Mouse (Mus musculus): ENCODE data around the gene Cygb. TPM values are rescaled to one million over a fixed set of nuclear protein-coding genes. Genes with fewer than 3 reads are reported as not detected.

The Cygb gene
- total RNA-seq (2021), result 10 to 100 TPM in 1 of 2 experiments, 1 to 10 TPM in 1; 9.6 to 14.7 TPM
- long read RNA-seq, experiment 1, transcript Cygb-201 (4 exons, 2,331 nt), result major isoform, 16 of 18 reads
- long read RNA-seq, experiment 1, partial matches to known transcripts, result 0 of 18 reads
- long read RNA-seq, experiment 1, other reads (novel, unspliced or antisense), result 2 of 18 reads
- long read RNA-seq, experiment 2, transcript Cygb-201 (4 exons, 2,331 nt), result major isoform, 13 of 17 reads
- long read RNA-seq, experiment 2, partial matches to known transcripts, result 2 of 17 reads
- long read RNA-seq, experiment 2, other reads (novel, unspliced or antisense), result 2 of 17 reads

GRCm38 (mm10) chr11:116654255-116654821 is at the start of gene Cygb:
TSS of gene Cygb (minus strand) at chr11:116654313.
- DNase-seq, result peak; percentile 66
- peak within 1 kb of the TSS; percentile 85 for H3K27ac ChIP-seq
- H3K4me3 ChIP-seq, result peak within 1 kb of the TSS; percentile 83
- TF ChIP-seq CTCF (IDR thresholded peaks at IDR 0.05), result no peak
- intact Hi-C loops (cut with DNase I), result no loop called here

GRCm38 (mm10) chr11:116701377-116701841 is 47.3 kb upstream of the Cygb start:
- H3K4me3 ChIP-seq, result no peak overlapping the region
- no peak for DNase-seq
- H3K27ac ChIP-seq, result no peak overlapping the region
- intact Hi-C loops (cut with DNase I), result no loop called here
- no peak for TF ChIP-seq CTCF (IDR thresholded peaks at IDR 0.05)

DNA sequence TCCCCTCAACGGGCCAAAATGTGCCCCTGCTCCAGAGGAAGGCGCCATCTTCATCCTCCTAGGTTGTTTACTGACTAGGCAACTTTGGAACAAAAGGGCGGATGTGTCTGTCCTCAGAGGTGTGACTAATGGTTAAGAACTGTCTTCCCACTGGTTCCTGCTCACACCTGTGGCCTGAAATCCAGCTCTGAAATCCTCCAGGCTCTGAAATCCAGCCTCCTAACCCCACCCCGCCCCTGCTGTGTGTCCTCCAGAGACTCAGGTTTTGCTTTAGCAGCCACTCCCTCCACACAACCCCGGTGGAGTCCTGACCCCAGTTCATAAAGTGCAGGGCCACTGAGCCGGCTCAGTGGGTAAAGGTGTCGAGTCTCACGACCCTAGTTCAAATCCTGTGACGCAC is 43.4 kb upstream of the Cygb start:
- TF ChIP-seq CTCF (IDR thresholded peaks at IDR 0.05), result no peak
- intact Hi-C loops (cut with DNase I), result no loop called here
- H3K27ac ChIP-seq, result no peak overlapping the region
- H3K4me3 ChIP-seq, result no peak overlapping the region
- no peak for DNase-seq

GRCm38 (mm10) chr11:116696426-116696825 is 42.3 kb upstream of the Cygb start:
- intact Hi-C loops (cut with DNase I), result no loop called here
- no peak for DNase-seq
- Histone ChIP-seq H3K27ac (no peak overlapping the region), H3K4me3 (no peak overlapping the region)
- TF ChIP-seq CTCF (IDR thresholded peaks at IDR 0.05), result no peak

DNA sequence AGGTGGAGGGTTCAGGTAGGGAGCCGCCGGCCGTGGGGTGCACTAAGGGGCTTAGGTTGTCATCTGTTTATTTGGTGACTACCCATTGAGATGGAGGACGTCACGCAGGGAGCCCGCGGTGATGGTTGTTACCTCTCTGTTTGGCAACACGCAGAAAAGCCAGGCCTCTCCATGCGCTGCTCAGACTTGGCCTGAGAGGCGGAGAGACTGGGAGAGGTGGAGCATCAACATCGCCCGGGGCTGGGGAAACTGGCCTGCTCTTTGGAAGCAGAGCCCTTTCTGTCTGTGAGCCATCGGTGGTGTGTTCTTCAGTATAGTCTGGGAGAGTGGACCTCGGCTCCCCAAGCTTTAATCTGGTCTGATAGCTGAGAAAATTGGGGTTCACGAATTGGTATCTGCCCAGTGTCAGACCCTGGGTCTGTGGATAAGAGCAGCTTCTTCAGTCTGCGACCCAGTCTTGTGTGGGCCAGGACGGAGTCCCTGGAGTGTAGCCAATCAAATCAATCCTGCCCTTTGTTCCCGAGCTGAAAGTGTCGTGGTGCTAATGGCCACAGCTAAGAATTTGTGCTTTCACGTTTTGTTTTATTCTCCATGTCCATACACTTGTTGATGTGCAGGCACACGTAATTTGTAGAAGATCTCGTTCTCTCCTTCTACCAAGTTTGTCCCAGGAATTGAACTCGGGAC is 41.2 kb upstream of the Cygb start:
- Histone ChIP-seq H3K27ac (peak overlapping the region; percentile 87), H3K4me3 (peak overlapping the region; percentile 80)
- no peak for TF ChIP-seq CTCF (IDR thresholded peaks at IDR 0.05)
- DNase-seq, result peak; percentile 38
- intact Hi-C loops (cut with DNase I), result no loop called here

DNA sequence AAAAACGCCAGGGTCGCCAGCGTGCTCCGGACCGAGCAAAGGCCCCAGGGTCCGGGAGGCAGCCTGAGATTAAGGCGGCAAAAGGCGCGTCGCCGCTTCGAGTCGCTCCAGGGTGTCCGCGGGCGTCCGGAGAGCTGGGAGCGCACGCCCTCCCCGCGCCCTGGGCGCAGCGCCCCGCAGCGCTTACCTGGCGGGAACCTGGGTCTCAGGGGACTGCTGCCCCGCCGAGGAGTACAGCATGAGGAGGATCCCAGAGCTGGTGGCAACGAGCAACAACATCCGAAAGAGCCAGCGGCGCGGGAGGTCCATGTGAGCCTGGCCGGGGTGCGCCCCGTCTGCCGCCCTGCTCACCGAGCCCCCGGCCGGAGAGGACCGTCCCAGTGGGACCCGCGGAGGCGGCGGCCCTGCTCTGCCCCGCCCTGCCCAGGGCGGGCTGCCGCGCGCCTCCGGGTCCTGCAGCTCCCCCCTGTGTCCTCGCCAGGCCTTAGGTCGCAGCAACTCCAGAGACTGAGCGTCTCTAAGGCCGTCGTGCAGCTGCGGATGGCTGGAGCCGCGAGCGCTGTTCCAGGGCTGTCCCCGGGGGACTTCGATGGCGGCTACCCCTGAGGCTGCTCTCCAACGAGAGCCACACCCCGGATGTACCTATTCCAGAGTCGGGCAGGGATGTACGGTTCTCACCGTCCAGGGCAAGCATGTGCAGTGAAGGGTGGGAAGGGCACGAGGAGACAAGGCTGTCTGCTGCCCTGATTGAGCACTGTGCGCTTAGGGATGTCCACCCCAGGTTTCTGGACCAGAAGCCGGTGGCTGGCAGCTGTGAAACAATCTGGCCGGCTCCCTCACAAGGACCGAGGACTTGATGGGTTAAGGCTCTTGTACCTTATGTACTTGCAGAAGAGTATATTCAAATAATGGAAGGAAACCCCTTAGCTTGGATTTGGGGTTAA is 40.4 kb upstream of the Cygb start:
- intact Hi-C loops (cut with DNase I), result no loop called here
- Histone ChIP-seq H3K27ac (peak overlapping the region; percentile 87), H3K4me3 (peak overlapping the region; percentile 80)
- DNase-seq, result peak; percentile 69
- peak; percentile 19; the same call in 1 of the 2 replicates for TF ChIP-seq CTCF (IDR thresholded peaks at IDR 0.05)

- TF ChIP-seq CTCF (IDR thresholded peaks at IDR 0.05), result no peak
- H3K27ac ChIP-seq, result peak overlapping the region; percentile 87
- intact Hi-C loops (cut with DNase I), result no loop called here
Observed at GRCm38 (mm10) chr11:116693899-116694249, 39.8 kb upstream of the Cygb start.

GRCm38 (mm10) chr11:116690701-116691575 is 36.8 kb upstream of the Cygb start:
- intact Hi-C loops (cut with DNase I), result no loop called here
- Histone ChIP-seq H3K27ac (no peak overlapping the region), H3K4me3 (no peak overlapping the region)
- no peak for DNase-seq
- no peak for TF ChIP-seq CTCF (IDR thresholded peaks at IDR 0.05)

More at GRCm38 (mm10) chr11:116693899-116694249, 39.8 kb upstream of the Cygb start:
- peak overlapping the region; percentile 80 for H3K4me3 ChIP-seq
- no peak for DNase-seq

DNA sequence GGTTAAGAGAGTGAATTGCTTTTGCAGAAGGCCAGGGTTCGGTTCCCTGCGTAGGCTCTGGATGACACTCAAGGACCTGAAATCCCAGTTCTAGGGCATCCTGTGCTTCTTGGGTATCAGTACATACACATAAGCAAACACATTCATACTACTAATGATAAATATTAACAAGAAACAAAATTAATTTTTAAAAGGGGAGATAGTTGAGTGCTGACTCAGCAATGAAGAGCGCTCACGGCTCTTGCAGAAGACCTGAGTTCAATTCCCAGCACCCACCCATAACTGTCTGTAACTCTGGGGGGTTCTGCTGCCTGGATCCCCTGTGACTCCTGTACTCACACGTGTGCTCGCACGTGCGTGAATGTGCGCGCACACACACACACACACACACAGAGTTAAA is 35.5 kb upstream of the Cygb start:
- DNase-seq, result no peak
- H3K27ac ChIP-seq, result no peak overlapping the region
- intact Hi-C loops (cut with DNase I), result no loop called here
- no peak for TF ChIP-seq CTCF (IDR thresholded peaks at IDR 0.05)
- H3K4me3 ChIP-seq, result no peak overlapping the region

GRCm38 (mm10) chr11:116687897-116688296 is 33.8 kb upstream of the Cygb start:
- Histone ChIP-seq H3K4me3 (no peak overlapping the region), H3K27ac (no peak overlapping the region)
- intact Hi-C loops (cut with DNase I), result no loop called here
- DNase-seq, result no peak
- TF ChIP-seq CTCF (IDR thresholded peaks at IDR 0.05), result no peak

- no peak for DNase-seq
- Histone ChIP-seq H3K4me3 (no peak overlapping the region), H3K27ac (no peak overlapping the region)
- no peak for TF ChIP-seq CTCF (IDR thresholded peaks at IDR 0.05)
- intact Hi-C loops (cut with DNase I), result no loop called here
Observed at GRCm38 (mm10) chr11:116685729-116686128, 31.6 kb upstream of the Cygb start.

Data from gastrocnemius, adult 2 months (tissue).